Mouse (Mus musculus) midbrain, embryonic 15.5 days (tissue): Measurements from ENCODE around the gene Elavl2. TPM values are rescaled to one million over a fixed set of nuclear protein-coding genes. Genes with fewer than 3 reads are reported as not detected.

Source experiments
- ATAC-seq: fragments of 200-750 bp; cut with Nextera tagmentation; replicated peaks from 2 replicates; pipeline ENCODE4 v1.8.0; 2017; ENCODE audit warnings: moderate TSS enrichment
- H3K27ac ChIP-seq: fragments of 300-500 bp; sonication (generic); 2 replicates; pipeline ENCODE4 v1.5.1; 2015; ENCODE audit warnings: mild to moderate bottlenecking, inconsistent platforms
- H3K27me3 ChIP-seq: fragments of 300-500 bp; sonication (generic); replicated peaks from 2 replicates; pipeline ENCODE4 v1.6.1; 2015; ENCODE audit warnings: inconsistent platforms
- H3K36me3 ChIP-seq: fragments of 300-500 bp; sonication (generic); replicated peaks from 2 replicates; pipeline ENCODE4 v1.6.1; 2015; ENCODE audit warnings: inconsistent platforms
- H3K4me1 ChIP-seq: fragments of 300-500 bp; sonication (generic); 2 replicates; pipeline ENCODE4 v1.6.1; 2015; ENCODE audit warnings: inconsistent platforms
- H3K4me2 ChIP-seq: fragments of 300-500 bp; sonication (generic); 2 replicates; pipeline ENCODE4 v1.6.1; 2015; ENCODE audit warnings: inconsistent platforms, mild to moderate bottlenecking, moderate library complexity
- H3K4me3 ChIP-seq: fragments of 300-500 bp; sonication (generic); 2 replicates; pipeline ENCODE4 v1.5.1; 2015; ENCODE audit warnings: mild to moderate bottlenecking, inconsistent platforms
- H3K9ac ChIP-seq: fragments of 300-500 bp; sonication (generic); 2 replicates; pipeline ENCODE4 v1.6.1; 2015; ENCODE audit warnings: mild to moderate bottlenecking, inconsistent platforms
- H3K9me3 ChIP-seq: fragments of 300-500 bp; sonication (generic); 2 replicates; pipeline ENCODE4 v1.6.1; 2016; ENCODE audit warnings: inconsistent platforms
- WGBS: fragments of 180-500 bp; shearing (Covaris S2); methylation state at CpG from one replicate; pipeline ENCODE4 v1.1.7; 2015; ENCODE audit warnings: mixed read lengths; 5-methylcytosine and 5-hydroxymethylcytosine counted together
- polyA plus RNA-seq: library from polyadenylated mRNA; unstranded; fragments of >200 nt; fragmentation: Nextera tagmentation; extraction: Ambion mirVana; gene quantifications from 2 replicates; pipeline ENCODE4 v1.2.1, GENCODE M21; 2015

Gene Elavl2
- polyA plus RNA-seq = 132 and 142 TPM in 2 replicates

DNA sequence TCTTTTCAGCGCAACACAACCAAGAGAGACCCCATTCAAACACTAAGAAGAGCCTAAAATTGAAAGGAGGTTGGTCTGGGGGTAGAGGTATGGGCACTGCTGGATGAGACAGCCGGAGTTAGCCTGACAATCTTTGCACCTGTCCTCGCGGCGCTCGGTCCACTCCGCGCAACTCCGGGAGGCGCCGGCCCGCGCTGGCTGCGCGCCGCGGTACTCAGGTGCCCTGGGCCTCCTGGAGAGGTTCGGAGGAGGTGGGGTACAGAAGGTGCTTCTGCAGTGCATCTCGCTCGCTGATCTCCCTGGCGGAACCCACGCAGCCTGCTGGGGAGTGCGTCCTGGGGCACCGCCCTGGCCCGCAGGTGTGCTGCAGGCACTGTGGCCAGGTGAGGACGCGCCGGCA is at the start of gene Elavl2:
Gene Elavl2, minus strand, starts transcription at position 363 of the 400 bp plus-strand sequence.
- peak within 1 kb of the TSS; percentile 48 for H3K9ac ChIP-seq
- no peaks in the 10 kb centered on the region for H3K27me3 ChIP-seq
- WGBS = under 1% methylated on average over 28 of the region's 28 CpGs
- peak within 1 kb of the TSS; percentile 47 for H3K4me3 ChIP-seq
- H3K36me3 ChIP-seq = no peaks in the 10 kb centered on the region
- H3K4me1 ChIP-seq = peaks cover 6% of the 10 kb centered on the region; the same call in 1 of the 2 replicates
- H3K27ac ChIP-seq = peak within 1 kb of the TSS; percentile 67
- no peaks in the 10 kb centered on the region for H3K9me3 ChIP-seq
- peak; percentile 65 for ATAC-seq
- H3K4me2 ChIP-seq = peak within 1 kb of the TSS; percentile 87

DNA sequence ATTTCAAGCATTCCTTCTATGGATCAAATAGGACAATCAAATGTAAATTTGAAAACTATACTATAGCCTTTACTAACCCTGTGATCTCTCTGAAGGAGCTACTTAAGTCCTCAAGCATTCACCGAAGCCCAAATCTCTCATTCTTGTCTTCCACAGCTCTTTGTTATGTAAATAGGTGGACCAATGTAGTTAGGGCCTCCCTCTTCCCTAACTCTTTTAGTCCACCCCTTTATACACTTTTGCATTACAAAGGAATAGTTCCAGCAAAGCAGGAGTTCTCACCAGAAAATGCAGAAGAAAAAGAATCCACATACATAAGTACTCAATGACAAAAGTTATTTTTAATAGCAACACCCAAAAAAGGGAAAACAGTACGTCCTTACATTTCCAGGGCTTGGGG is 47.3 kb upstream of the Elavl2 start:
- Histone ChIP-seq H3K27ac (no peak overlapping the region), H3K4me1 (no peaks in the 10 kb centered on the region), H3K4me2 (no peak overlapping the region), H3K9me3 (no peaks in the 10 kb centered on the region), H3K9ac (no peak overlapping the region), H3K4me3 (no peak overlapping the region), H3K27me3 (no peaks in the 10 kb centered on the region), H3K36me3 (no peaks in the 10 kb centered on the region)
- WGBS = 12% methylated on average over 2 of the region's 2 CpGs
- no peak for ATAC-seq

DNA sequence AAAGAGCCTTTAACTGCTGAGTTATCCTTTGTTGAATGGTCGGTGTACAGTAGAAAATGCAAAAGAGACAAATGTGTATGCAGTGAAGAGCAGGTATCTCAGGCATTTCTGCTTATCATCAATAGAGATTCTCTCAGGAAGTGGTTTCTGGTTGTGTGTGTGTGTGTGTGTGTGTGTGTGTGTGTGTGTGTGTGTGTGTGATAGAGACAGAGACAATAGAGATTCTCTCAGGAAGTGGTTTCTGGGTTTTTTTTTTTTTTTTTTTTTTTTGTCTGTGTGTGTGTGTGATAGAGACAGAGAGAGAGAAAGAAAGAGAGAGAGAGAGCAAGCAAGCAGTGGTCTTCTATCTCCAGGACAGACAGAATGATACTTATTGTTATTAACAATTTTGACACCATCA is 15.0 kb upstream of the Elavl2 start:
- Histone ChIP-seq H3K36me3 (no peaks in the 10 kb centered on the region), H3K9ac (no peak overlapping the region), H3K27me3 (no peaks in the 10 kb centered on the region), H3K4me2 (no peak overlapping the region), H3K4me1 (no peaks in the 10 kb centered on the region), H3K27ac (no peak overlapping the region), H3K4me3 (no peak overlapping the region), H3K9me3 (no peaks in the 10 kb centered on the region)
- no peak for ATAC-seq
- 87% methylated on average over 1 of the region's 1 CpGs for WGBS

DNA sequence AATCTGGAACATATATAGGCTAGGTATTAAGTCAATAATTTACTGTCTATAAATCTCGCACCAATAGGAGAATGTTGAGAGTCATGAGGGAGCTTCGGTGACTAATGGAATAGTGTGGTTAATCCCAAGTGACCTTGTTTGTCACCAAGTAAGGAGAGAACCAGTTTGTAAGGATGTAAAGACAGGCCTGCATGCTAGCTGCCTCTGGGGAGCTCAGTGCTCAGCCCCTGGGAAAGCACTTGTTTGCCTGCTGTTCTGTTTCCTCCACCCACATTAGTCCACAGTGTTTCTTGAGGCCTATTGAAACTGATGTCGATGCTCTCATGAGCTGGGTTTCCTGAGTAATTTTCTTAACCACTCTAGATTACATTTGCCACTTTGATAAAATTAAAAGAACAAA is 4.5 kb upstream of the Elavl2 start:
- H3K9ac ChIP-seq = no peak overlapping the region
- ATAC-seq = no peak
- H3K4me3 ChIP-seq = no peak overlapping the region
- H3K36me3 ChIP-seq = no peaks in the 10 kb centered on the region
- no peak overlapping the region for H3K4me2 ChIP-seq
- no peaks in the 10 kb centered on the region for H3K9me3 ChIP-seq
- peaks cover 6% of the 10 kb centered on the region; the same call in 1 of the 2 replicates for H3K4me1 ChIP-seq
- no peak overlapping the region for H3K27ac ChIP-seq
- H3K27me3 ChIP-seq = no peaks in the 10 kb centered on the region
- WGBS = 82% methylated on average over 3 of the region's 3 CpGs

DNA sequence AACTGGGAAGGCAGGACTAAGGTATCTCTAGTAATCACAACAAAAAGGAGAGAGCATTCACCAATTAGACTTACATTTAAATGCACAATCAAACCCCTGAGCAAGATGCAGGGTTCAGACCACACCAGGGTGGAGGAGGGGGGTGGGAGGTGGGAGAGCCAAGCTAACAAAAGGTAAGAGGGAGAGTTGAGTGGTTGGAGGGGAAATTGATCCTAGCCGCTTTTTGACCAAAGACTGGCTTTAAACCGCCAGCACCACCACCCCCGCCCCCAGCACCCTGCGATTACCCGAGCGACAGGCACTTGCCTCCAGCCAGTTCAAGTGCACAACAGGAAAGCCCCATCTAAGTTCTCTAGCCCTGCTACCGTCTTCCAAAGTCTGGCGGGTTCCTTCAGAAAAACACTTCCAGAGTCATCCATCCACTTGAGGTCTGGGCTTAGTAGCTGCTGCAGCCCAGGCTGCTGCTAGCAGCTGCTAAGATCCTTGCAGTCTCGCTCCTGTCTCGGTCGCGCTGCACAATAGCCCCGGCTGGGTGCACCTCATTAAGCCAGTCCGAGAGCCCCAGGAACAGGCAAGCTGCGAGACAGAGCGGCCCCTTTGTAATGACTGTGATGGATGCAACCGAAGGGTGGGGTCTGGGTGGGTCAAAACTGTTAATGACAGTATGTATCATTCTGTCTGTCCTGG is 932 bp downstream of the Elavl2 start:
- Histone ChIP-seq H3K4me1 (peaks cover 6% of the 10 kb centered on the region; the same call in 1 of the 2 replicates), H3K4me2 (peak overlapping the region; percentile 87), H3K4me3 (peak overlapping the region; percentile 47), H3K27ac (peak overlapping the region; percentile 67), H3K9me3 (no peaks in the 10 kb centered on the region), H3K9ac (peak overlapping the region; percentile 48), H3K27me3 (no peaks in the 10 kb centered on the region), H3K36me3 (no peaks in the 10 kb centered on the region)
- peak; percentile 93 for ATAC-seq
- whole genome bisulfite sequencing = under 1% methylated on average over 17 of the region's 17 CpGs

DNA sequence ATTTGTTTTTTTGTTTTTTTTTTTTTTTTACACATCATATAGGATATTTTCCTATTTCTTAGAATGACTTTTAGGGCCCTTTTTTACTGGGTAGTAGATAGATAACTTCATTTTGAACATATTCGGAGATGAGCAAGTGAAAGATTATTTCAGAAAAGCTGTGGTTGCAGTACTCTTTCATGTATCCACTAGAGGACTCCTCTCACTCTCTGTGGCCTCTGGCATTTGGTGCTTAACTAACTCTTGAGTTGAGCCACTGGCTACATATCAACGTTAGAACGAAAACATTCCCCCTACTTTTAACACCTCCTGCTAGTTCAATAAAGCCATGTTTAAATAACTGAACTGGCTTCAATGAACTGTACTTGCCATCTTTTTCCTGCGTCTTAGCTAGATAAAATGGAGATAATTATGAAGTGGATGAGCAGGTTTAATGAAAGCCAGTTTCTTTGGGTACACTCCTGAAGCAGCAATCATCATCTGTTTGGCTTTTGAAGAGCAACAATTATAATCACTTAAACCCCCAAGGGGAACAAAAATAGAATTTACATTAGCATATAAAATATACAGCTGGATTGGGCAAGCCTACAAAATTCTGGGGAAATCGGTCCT is 8.5 kb downstream of the Elavl2 start:
- H3K4me3 ChIP-seq = no peak overlapping the region
- H3K4me1 ChIP-seq = no peaks in the 10 kb centered on the region
- H3K27ac ChIP-seq = no peak overlapping the region
- no peak overlapping the region for H3K4me2 ChIP-seq
- 51% methylated on average over 5 of the region's 5 CpGs for WGBS
- H3K36me3 ChIP-seq = no peaks in the 10 kb centered on the region
- H3K27me3 ChIP-seq = no peaks in the 10 kb centered on the region
- H3K9ac ChIP-seq = no peak overlapping the region
- ATAC-seq = no peak
- H3K9me3 ChIP-seq = no peaks in the 10 kb centered on the region

DNA sequence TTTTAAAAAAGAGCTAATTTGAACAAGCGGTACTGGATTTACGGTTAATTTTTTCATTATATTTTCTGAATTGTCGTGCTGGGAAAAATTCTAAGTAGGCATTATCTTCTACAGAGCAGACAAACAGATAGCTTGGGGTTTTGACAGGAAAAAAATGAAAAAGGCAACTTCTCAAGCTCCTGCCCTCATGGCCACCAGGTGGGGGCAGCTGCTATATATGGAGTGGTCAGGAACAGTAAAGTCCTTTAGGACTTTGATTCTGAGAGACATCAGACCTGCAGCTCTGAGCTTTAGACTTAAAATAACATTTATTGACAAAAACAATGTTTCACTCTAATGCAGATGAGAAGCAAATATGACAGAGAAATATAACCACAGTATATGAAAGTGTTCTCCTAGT is 12.9 kb downstream of the Elavl2 start:
- H3K9me3 ChIP-seq = no peaks in the 10 kb centered on the region
- H3K27me3 ChIP-seq = no peaks in the 10 kb centered on the region
- H3K4me2 ChIP-seq = no peak overlapping the region
- H3K4me1 ChIP-seq = no peaks in the 10 kb centered on the region
- no peak overlapping the region for H3K9ac ChIP-seq
- no peak overlapping the region for H3K27ac ChIP-seq
- 93% methylated on average over 3 of the region's 3 CpGs for WGBS
- H3K36me3 ChIP-seq = no peaks in the 10 kb centered on the region
- H3K4me3 ChIP-seq = no peak overlapping the region
- ATAC-seq = no peak

DNA sequence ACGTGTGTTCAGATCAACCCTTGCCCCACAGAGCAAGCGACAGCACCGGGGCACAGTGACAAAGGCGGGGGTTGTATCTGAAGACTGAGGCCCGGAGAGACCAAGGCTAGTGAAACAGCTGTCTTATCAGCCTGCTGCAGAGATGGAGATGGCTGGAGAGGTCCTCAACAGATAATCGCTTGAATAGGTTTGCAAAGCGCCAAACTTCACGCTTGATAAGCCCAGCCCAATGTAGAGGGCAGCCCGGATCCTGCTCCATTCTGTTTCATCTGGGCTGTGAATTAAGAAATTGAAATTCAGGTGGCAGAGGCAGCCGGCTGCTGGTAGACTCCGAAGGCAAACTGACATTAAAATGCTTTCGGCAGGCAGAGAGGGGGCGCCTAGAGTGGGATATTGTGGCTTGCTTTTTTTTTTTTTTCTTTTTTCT is 19.4 kb downstream of the Elavl2 start:
- Histone ChIP-seq H3K36me3 (no peaks in the 10 kb centered on the region), H3K4me2 (peak overlapping the region; percentile 82), H3K9ac (peak overlapping the region; percentile 46), H3K4me1 (peaks cover 20% of the 10 kb centered on the region), H3K4me3 (peak overlapping the region; percentile 46), H3K27ac (peak overlapping the region; percentile 78), H3K9me3 (no peaks in the 10 kb centered on the region), H3K27me3 (no peaks in the 10 kb centered on the region)
- ATAC-seq = peak; percentile 22
- WGBS = under 1% methylated on average over 13 of the region's 13 CpGs

DNA sequence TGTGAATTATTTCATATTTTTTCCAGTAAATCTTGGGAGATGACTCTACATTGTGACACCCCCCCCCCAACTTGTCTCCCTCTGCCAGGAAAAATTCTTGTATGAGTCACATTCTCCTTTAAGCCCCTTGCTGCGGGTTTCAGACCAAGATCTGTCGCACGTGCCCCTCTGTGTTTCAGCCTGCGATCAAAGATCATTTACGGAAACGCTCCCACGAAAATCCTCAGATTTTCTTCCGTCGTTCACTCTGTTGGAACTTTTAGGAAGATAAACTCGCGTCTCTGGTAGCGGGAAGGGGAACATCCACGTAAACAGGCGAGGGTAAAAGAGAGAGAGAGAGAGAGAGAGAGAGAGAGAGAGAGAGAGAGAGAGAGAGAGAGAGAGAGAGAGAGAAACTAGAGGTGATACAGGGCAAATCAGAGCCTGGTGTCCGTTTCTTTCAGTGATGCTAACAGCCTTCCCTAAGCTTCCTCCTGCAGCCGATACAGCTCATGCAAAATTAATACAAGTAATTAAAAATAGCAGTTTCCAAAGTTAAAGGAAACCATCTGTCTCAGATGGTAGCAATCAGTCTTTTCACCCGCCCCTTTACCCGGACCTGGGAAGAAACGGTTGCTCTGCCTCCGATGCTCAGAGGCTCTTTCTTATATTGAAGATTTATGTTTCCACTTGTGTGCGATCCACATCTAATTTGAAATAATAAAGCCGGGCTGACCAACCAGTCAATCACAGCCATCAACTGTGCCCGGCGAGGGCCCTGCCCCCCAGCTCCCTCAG is 20.1 kb downstream of the Elavl2 start:
- peak overlapping the region; percentile 82 for H3K4me2 ChIP-seq
- no peaks in the 10 kb centered on the region for H3K27me3 ChIP-seq
- H3K9me3 ChIP-seq = no peaks in the 10 kb centered on the region
- peaks cover 20% of the 10 kb centered on the region for H3K4me1 ChIP-seq
- WGBS = under 1% methylated on average over 24 of the region's 24 CpGs
- peak overlapping the region; percentile 46 for H3K9ac ChIP-seq
- H3K36me3 ChIP-seq = no peaks in the 10 kb centered on the region
- peak overlapping the region; percentile 78 for H3K27ac ChIP-seq
- H3K4me3 ChIP-seq = peak overlapping the region; percentile 46
- ATAC-seq = no peak

DNA sequence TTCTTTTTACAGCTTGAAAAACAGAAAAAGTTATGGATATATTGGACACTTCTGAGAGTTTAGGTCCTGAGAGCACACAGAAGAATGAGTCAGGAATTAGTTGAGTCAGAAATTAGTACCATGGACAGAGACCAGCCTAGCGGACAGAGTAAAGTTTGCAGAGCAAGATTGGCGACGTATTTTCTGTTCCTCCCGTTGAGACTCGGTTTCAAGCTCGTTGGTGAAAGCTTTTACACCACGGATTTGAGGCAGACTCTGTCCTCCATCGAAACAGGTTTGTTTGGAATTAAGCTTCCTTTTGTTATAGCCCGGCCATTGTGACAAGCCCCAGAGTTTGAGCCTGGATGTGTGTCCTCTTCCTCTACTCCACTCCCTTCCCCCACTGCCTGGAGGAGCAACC is 21.0 kb downstream of the Elavl2 start:
- no peak for ATAC-seq
- no peak overlapping the region; the same call in 1 of the 2 replicates for H3K4me3 ChIP-seq
- no peak overlapping the region for H3K27ac ChIP-seq
- no peaks in the 10 kb centered on the region for H3K36me3 ChIP-seq
- 4% methylated on average over 9 of the region's 9 CpGs for WGBS
- no peaks in the 10 kb centered on the region for H3K27me3 ChIP-seq
- peaks cover 20% of the 10 kb centered on the region for H3K4me1 ChIP-seq
- no peak overlapping the region for H3K9ac ChIP-seq
- H3K4me2 ChIP-seq = peak overlapping the region; percentile 82
- H3K9me3 ChIP-seq = no peaks in the 10 kb centered on the region

DNA sequence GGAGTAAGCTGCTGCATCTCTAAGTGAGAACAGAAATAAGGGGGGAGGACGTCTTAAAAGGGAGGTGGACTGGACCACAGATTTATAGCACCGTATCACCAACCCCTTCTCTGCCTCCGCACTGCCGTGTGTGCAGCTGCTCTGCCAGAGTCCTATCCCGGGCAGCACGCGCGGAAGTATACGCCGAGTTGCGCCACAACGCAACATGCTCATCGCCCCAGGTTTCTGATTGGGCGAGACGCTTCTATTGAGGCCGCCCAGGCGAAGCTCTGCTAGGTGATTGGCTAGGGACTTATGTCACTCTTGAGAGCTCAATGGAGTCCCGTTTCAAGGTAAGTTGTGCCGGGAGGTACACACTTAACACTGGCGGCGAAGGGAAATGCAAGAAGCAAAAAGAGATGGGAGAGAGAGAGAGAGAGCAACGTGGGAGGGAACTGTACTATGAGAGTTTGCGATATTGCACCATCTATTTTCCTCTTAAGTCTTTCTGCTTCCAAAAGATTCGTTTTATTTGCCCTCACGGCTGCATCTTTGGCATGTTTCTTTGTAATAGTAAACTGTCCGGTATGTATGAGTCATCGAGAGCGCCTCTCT is 24.2 kb downstream of the Elavl2 start:
- Histone ChIP-seq H3K4me1 (peaks cover 33% of the 10 kb centered on the region), H3K36me3 (no peaks in the 10 kb centered on the region), H3K9me3 (no peaks in the 10 kb centered on the region), H3K4me2 (peak overlapping the region; percentile 88), H3K27ac (peak overlapping the region; percentile 95), H3K27me3 (no peaks in the 10 kb centered on the region), H3K9ac (peak overlapping the region; percentile 96), H3K4me3 (peak overlapping the region; percentile 71)
- peak; percentile 94 for ATAC-seq
- WGBS = under 1% methylated on average over 28 of the region's 28 CpGs

DNA sequence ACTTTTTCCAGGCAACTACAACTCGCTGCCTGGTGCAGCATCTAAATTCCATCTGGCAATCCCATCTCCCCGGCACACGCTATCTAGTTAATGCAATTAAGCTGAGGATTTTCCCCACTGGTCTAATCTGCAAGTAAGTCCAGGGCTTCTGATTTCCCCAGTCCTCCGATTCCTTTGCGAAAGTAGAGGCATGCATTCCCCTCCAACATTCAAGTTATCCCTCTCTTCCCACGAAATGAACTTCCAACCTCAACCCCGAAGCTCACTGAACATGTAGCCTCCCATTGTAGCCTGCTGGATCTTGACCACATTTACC is 25.3 kb downstream of the Elavl2 start:
- Histone ChIP-seq H3K9ac (peak overlapping the region; percentile 96), H3K27ac (peak overlapping the region; percentile 95), H3K36me3 (no peaks in the 10 kb centered on the region), H3K9me3 (no peaks in the 10 kb centered on the region), H3K4me3 (peak overlapping the region; percentile 71), H3K4me1 (peaks cover 30% of the 10 kb centered on the region), H3K27me3 (no peaks in the 10 kb centered on the region), H3K4me2 (peak overlapping the region; percentile 88)
- 0% methylated on average over 7 of the region's 7 CpGs for WGBS
- ATAC-seq = no peak
